Mouse (Mus musculus) limb, embryonic 11.5 days (tissue): ENCODE results near the gene Tmem108. TPM values are rescaled to one million over a fixed set of nuclear protein-coding genes. Genes with fewer than 3 reads are reported as not detected.

Source experiments
- ATAC-seq: fragments of 200-750 bp; cut with Nextera tagmentation; 2 replicates; pipeline ENCODE4 v1.8.0; 2017; ENCODE audit warnings: low read depth; ENCODE audit not compliant: insufficient number of reproducible peaks, low FRiP score, low TSS enrichment
- DNase-seq: peaks from one replicate; pipeline ENCODE4 v3.0.0-alpha.2; 2015; ENCODE audit warnings: low spot score
- H3K27ac ChIP-seq: fragments of 300-500 bp; sonication (generic); replicated peaks from 2 replicates; pipeline ENCODE4 v1.5.1; 2014; ENCODE audit warnings: low read depth, mild to moderate bottlenecking, low read length
- H3K27me3 ChIP-seq: fragments of 300-500 bp; sonication (generic); 2 replicates; pipeline ENCODE4 v1.6.1; 2014; ENCODE audit warnings: mild to moderate bottlenecking, low read length, mixed read lengths; ENCODE audit not compliant: control insufficient read depth, insufficient read depth
- H3K36me3 ChIP-seq: fragments of 300-500 bp; sonication (generic); 2 replicates; pipeline ENCODE4 v1.6.1; 2014; ENCODE audit warnings: mild to moderate bottlenecking, low read length, moderate library complexity, mixed read lengths; ENCODE audit not compliant: control insufficient read depth, insufficient read depth
- H3K4me1 ChIP-seq: fragments of 300-500 bp; sonication (generic); 2 replicates; pipeline ENCODE4 v1.6.1; 2014; ENCODE audit warnings: low read length, mixed read lengths; ENCODE audit not compliant: control insufficient read depth, insufficient read depth
- H3K4me2 ChIP-seq: fragments of 300-500 bp; sonication (generic); 2 replicates; pipeline ENCODE4 v1.6.1; 2014; ENCODE audit warnings: low read depth, mild to moderate bottlenecking, moderate library complexity; ENCODE audit not compliant: severe bottlenecking
- H3K4me3 ChIP-seq: fragments of 300-500 bp; sonication (generic); 2 replicates; pipeline ENCODE4 v1.5.1; 2014; ENCODE audit warnings: low read depth, low read length
- H3K9ac ChIP-seq: fragments of 300-500 bp; sonication (generic); 2 replicates; pipeline ENCODE4 v1.6.1; 2014; ENCODE audit warnings: mild to moderate bottlenecking, low read length
- H3K9me3 ChIP-seq: fragments of 300-500 bp; sonication (generic); 2 replicates; pipeline ENCODE4 v1.6.1; 2016; ENCODE audit warnings: low read length; ENCODE audit not compliant: control insufficient read depth
- WGBS: fragments of 180-500 bp; shearing (Covaris S2); extraction: QIAGEN DNeasy Blood & Tissue Kit; methylation state at CpG from one replicate; pipeline ENCODE4 v1.1.7; 2014; 5-methylcytosine and 5-hydroxymethylcytosine counted together
- polyA plus RNA-seq: library from polyadenylated mRNA; unstranded; fragments of >200 nt; fragmentation: Nextera tagmentation; extraction: Ambion mirVana; gene quantifications from 2 replicates; pipeline ENCODE4 v1.2.1, GENCODE M21; 2014

Gene Tmem108
- polyA plus RNA-seq, 1 experiment from 2014 or later: 11.9 TPM

GRCm38 (mm10) chr9:103465293-103465692 lies 296.3 kb downstream of the Tmem108 start:
- Histone ChIP-seq H3K36me3 (no peaks in the 10 kb centered on the region), H3K4me2 (no peak overlapping the region), H3K4me1 (no peaks in the 10 kb centered on the region), H3K27me3 (no peaks in the 10 kb centered on the region), H3K4me3 (no peak overlapping the region), H3K9me3 (no peaks in the 10 kb centered on the region), H3K27ac (no peak overlapping the region), H3K9ac (no peak overlapping the region)
- 41% methylated on average over 1 of the region's 1 CpGs for WGBS
- DNase-seq: no peak
- ATAC-seq: no peak

DNA sequence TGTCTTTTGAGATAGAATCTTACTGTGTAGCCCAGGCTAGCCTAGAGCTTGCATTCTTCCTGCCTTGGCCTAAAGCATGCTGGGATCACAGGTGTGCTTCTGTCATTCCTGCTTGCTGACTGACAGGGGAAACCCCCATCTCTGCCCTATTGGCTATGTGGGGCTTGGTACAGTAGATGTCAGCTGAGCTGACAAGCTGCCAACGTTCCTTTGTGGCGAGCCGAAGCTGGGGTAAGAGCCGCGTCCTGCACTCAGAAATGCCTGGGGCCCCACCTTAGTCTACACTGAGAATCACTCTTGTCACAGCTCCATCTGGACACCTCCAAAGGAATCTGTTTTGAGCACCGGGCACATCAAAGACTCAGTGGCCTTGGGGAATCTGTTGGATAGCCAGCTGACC lies 297.8 kb downstream of the Tmem108 start:
- Histone ChIP-seq H3K4me3 (no peak overlapping the region), H3K4me2 (no peak overlapping the region), H3K9ac (no peak overlapping the region), H3K27ac (no peak overlapping the region), H3K9me3 (no peaks in the 10 kb centered on the region), H3K36me3 (no peaks in the 10 kb centered on the region), H3K27me3 (no peaks in the 10 kb centered on the region), H3K4me1 (no peaks in the 10 kb centered on the region)
- ATAC-seq (no peak), DNase-seq (no peak)
- WGBS: 82% methylated on average over 6 of the region's 6 CpGs

DNA sequence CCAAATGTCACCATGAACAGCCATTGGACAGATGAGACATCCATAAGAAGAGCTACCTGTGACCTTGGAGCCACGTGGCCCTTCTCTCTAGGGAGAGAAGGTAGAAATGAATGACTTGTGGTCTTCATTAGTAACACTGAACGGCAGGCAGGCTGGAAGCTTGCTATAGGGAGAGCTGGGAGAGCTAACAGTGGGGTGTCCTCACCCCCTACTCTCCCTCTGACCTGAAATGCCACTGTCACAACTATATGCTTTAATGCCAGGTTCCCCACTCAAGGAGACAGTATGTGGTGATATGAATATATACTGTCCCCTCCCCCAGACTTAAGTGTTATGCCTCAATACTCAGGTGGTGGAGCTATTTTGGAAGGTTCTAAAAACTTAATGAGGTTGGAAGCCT lies 301.8 kb downstream of the Tmem108 start:
- Histone ChIP-seq H3K4me1 (no peaks in the 10 kb centered on the region), H3K9me3 (no peaks in the 10 kb centered on the region), H3K4me2 (no peak overlapping the region), H3K9ac (no peak overlapping the region), H3K27me3 (no peaks in the 10 kb centered on the region), H3K36me3 (no peaks in the 10 kb centered on the region), H3K27ac (no peak overlapping the region), H3K4me3 (no peak overlapping the region)
- ATAC-seq (no peak), DNase-seq (no peak)
- 42% methylated on average over 2 of the region's 2 CpGs for WGBS

DNA sequence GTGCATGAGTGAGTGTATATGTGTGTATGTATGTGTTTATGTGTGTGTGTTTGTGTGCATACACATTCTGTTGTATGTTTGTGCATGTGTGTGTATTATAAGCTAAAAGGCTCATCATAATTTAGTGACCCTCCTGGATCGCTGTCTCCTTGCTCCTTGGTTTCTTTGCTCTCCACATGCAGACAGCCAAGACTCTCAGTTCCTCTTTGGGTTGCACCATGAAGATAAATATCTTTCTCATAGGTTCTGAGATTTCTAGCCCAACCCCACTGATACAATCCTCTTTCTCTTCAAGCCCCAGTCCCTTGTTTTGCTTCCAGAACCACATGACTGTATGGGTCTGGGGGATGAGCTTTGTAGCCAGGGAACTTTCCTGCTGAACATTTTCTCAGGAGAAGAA lies 302.3 kb downstream of the Tmem108 start:
- Histone ChIP-seq H3K4me1 (no peaks in the 10 kb centered on the region), H3K9ac (no peak overlapping the region), H3K27me3 (no peaks in the 10 kb centered on the region), H3K4me2 (no peak overlapping the region), H3K4me3 (no peak overlapping the region), H3K27ac (no peak overlapping the region), H3K36me3 (no peaks in the 10 kb centered on the region), H3K9me3 (no peaks in the 10 kb centered on the region)
- no peak for ATAC-seq
- 96% methylated on average over 1 of the region's 1 CpGs for WGBS
- no peak for DNase-seq

DNA sequence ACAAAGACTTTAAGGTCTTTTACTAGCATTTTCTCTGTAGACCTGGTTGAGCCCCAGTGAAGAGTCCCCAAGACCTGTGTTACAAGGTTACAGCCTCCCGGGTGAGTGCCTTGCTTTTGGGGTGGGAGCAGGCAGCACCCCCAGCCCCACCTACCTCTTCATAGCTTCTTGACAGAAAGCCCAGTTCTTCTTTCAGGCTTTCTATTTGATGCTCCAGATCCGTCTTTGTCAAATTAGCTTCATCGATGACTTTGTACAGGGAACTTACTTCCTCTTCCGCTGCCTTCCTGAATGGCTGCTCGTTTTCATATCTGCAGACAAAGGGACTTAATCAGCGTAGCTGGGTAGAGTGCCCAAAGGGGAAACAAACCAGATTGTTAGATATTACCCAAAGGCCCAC lies 312.0 kb downstream of the Tmem108 start:
- Histone ChIP-seq H3K9me3 (no peaks in the 10 kb centered on the region; the same call in 1 of the 2 replicates), H3K36me3 (no peaks in the 10 kb centered on the region), H3K4me1 (no peaks in the 10 kb centered on the region), H3K27me3 (no peaks in the 10 kb centered on the region), H3K4me2 (no peak overlapping the region), H3K27ac (no peak overlapping the region), H3K9ac (no peak overlapping the region), H3K4me3 (no peak overlapping the region)
- no peak for ATAC-seq
- WGBS: 90% methylated on average over 6 of the region's 6 CpGs
- DNase-seq: no peak

DNA sequence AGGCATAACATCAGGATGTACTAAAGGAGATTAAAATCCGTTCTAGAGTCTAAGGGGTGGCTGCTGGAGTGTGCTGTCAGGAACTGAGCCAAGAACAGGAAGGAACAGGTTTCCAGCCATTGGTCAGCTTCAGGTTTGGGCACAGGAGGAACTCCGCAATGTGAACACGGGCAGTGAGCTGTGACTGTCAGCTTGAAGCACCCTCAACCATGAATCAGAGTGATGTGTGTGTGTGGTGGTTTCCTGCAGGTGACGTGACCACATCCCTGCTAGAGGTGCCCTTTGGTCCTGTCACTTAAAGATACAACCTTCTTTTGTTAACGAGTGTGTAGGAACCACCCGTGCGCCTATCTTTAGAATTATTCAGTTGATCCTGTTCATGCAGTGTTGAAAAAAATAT lies 312.5 kb downstream of the Tmem108 start:
- no peak overlapping the region for H3K4me2 ChIP-seq
- H3K9me3 ChIP-seq: no peaks in the 10 kb centered on the region; the same call in 1 of the 2 replicates
- H3K27me3 ChIP-seq: no peaks in the 10 kb centered on the region
- DNase-seq: no peak
- no peaks in the 10 kb centered on the region for H3K36me3 ChIP-seq
- no peak overlapping the region for H3K27ac ChIP-seq
- ATAC-seq: no peak
- WGBS: 88% methylated on average over 7 of the region's 7 CpGs
- no peak overlapping the region for H3K4me3 ChIP-seq
- H3K9ac ChIP-seq: no peak overlapping the region
- no peaks in the 10 kb centered on the region for H3K4me1 ChIP-seq

GRCm38 (mm10) chr9:103444656-103445055 lies 317.0 kb downstream of the Tmem108 start:
- 90% methylated on average over 5 of the region's 5 CpGs for WGBS
- no peaks in the 10 kb centered on the region for H3K4me1 ChIP-seq
- ATAC-seq: no peak

GRCm38 (mm10) chr9:103443824-103444185 lies 317.8 kb downstream of the Tmem108 start:
- Histone ChIP-seq H3K27me3 (no peaks in the 10 kb centered on the region), H3K9ac (no peak overlapping the region), H3K36me3 (no peaks in the 10 kb centered on the region), H3K27ac (no peak overlapping the region), H3K4me2 (no peak overlapping the region), H3K9me3 (no peaks in the 10 kb centered on the region; the same call in 1 of the 2 replicates), H3K4me3 (no peak overlapping the region), H3K4me1 (no peaks in the 10 kb centered on the region)
- DNase-seq (no peak), ATAC-seq (no peak)
- 59% methylated on average over 7 of the region's 7 CpGs for WGBS

More at GRCm38 (mm10) chr9:103444656-103445055, 317.0 kb downstream of the Tmem108 start:
- Histone ChIP-seq H3K4me3 (no peak overlapping the region), H3K9me3 (no peaks in the 10 kb centered on the region; the same call in 1 of the 2 replicates), H3K27me3 (no peaks in the 10 kb centered on the region), H3K4me2 (no peak overlapping the region), H3K9ac (no peak overlapping the region), H3K27ac (no peak overlapping the region), H3K36me3 (no peaks in the 10 kb centered on the region)
- no peak for DNase-seq

- Histone ChIP-seq H3K9ac (no peak overlapping the region), H3K9me3 (no peaks in the 10 kb centered on the region; the same call in 1 of the 2 replicates), H3K27me3 (no peaks in the 10 kb centered on the region), H3K27ac (no peak overlapping the region), H3K4me2 (no peak overlapping the region), H3K4me1 (no peaks in the 10 kb centered on the region), H3K36me3 (no peaks in the 10 kb centered on the region), H3K4me3 (no peak overlapping the region)
- ATAC-seq (no peak), DNase-seq (peak; percentile 45)
- whole genome bisulfite sequencing: 31% methylated on average over 13 of the region's 13 CpGs
Measured at GRCm38 (mm10) chr9:103443121-103443823, 318.4 kb downstream of the Tmem108 start.
